Mouse (Mus musculus) forebrain, embryonic 13.5 days (tissue): ENCODE measurements at regions not wholly inside any gene's neighbourhood (a gene's known extent, or its start where the extent isn't known, plus 50 kb on each side); places are given as distances from the start of the nearest gene placed in this dataset.
A peak's percentile ranks its signal among the peaks of the same experiment; 100 is the strongest.

Experiments
- ATAC-seq: fragments of 200-750 bp; cut with Nextera tagmentation; 2 replicates; pipeline ENCODE4 v1.8.0; 2017
- H3K27ac ChIP-seq: fragments of 300-500 bp; sonication (generic); 2 replicates; pipeline ENCODE4 v1.5.1; 2015; ENCODE audit warnings: inconsistent platforms, mild to moderate bottlenecking, moderate library complexity
- H3K27me3 ChIP-seq: fragments of 300-500 bp; sonication (generic); 2 replicates; pipeline ENCODE4 v1.6.1; 2015; ENCODE audit warnings: mild to moderate bottlenecking, inconsistent platforms
- H3K36me3 ChIP-seq: fragments of 300-500 bp; sonication (generic); 2 replicates; pipeline ENCODE4 v1.6.1; 2015; ENCODE audit warnings: mild to moderate bottlenecking, inconsistent platforms; ENCODE audit not compliant: poor library complexity, severe bottlenecking
- H3K4me1 ChIP-seq: fragments of 300-500 bp; sonication (generic); 2 replicates; pipeline ENCODE4 v1.6.1; 2015; ENCODE audit warnings: inconsistent platforms
- H3K4me2 ChIP-seq: fragments of 300-500 bp; sonication (generic); 2 replicates; pipeline ENCODE4 v1.6.1; 2015; ENCODE audit warnings: inconsistent platforms, mild to moderate bottlenecking, moderate library complexity
- H3K4me3 ChIP-seq: fragments of 300-500 bp; sonication (generic); 2 replicates; pipeline ENCODE4 v1.5.1; 2015; ENCODE audit warnings: mild to moderate bottlenecking, inconsistent platforms
- H3K9ac ChIP-seq: fragments of 300-500 bp; sonication (generic); 2 replicates; pipeline ENCODE4 v1.6.1; 2015; ENCODE audit warnings: mild to moderate bottlenecking, inconsistent platforms
- H3K9me3 ChIP-seq: fragments of 300-500 bp; sonication (generic); replicated peaks from 2 replicates; pipeline ENCODE4 v1.6.1; 2016; ENCODE audit warnings: inconsistent platforms
- WGBS: fragments of 180-500 bp; shearing (Covaris S2); methylation state at CpG from one replicate; pipeline ENCODE4 v1.1.7; 2015; 5-methylcytosine and 5-hydroxymethylcytosine counted together

DNA sequence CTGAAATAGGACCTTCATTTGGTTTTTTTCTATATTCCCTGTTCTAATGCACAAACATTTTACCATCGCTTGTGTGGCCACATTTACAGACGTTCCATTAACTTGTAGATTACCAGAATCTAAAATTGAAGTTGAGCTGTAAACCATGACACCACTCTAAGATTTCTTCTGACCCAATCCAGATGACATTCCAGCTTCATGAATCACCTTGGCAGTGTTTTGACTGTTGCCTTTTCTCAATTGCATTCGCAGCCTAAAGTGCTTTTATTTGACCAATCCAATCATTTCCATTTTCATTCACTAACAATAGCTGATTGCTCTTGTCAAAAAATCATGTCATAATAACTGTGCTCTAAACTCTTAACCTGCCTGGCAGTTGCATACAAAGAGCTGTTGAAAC, 144.8 kb downstream of the Mdfic start:
- WGBS: 74% methylated on average over 3 of the region's 3 CpGs
- ATAC-seq: no peak
- H3K9ac ChIP-seq: no peak overlapping the region
- H3K4me3 ChIP-seq: no peak overlapping the region
- H3K9me3 ChIP-seq: no peaks in the 10 kb centered on the region
- H3K36me3 ChIP-seq: no peaks in the 10 kb centered on the region
- no peaks in the 10 kb centered on the region for H3K27me3 ChIP-seq
- 0 out of 2 replicates have a peak, but pooled peaks cover 3% of the 10 kb centered on the region for H3K4me1 ChIP-seq
- no peak overlapping the region for H3K4me2 ChIP-seq
- H3K27ac ChIP-seq: no peak overlapping the region

DNA sequence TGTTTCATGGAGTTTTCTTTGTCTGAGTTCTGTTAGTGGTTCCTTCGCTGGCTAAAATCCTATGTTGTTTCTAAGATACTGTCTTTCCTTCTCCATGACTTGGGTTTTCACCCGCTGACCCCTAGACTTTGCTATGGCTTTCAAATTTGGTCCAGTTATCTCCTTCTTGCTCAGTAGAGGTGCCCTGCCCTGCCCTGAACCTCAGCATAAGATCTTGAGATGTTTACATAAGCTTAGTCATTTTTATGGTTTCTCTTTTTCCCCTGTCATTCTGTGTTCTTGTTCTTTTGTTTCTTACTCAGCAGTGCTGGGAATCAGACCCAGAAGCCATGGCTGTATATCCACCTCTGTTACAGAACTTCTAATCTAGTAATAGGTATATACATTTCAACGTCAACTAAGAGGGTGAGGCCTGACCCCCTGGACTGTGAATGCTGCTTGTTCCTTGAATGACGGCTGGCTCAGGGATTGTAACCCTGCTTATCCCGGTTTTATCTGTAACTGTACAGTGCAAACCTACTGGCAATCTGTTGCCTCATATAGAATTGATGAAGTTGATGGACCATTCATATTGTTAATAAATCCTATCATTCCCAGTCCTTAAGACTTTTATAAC, 161.9 kb downstream of the Mdfic start:
- no peak overlapping the region for H3K4me3 ChIP-seq
- no peak overlapping the region for H3K4me2 ChIP-seq
- no peaks in the 10 kb centered on the region for H3K27me3 ChIP-seq
- 93% methylated on average over 5 of the region's 5 CpGs for WGBS
- H3K27ac ChIP-seq: no peak overlapping the region
- H3K9ac ChIP-seq: no peak overlapping the region
- no peak for ATAC-seq
- no peaks in the 10 kb centered on the region for H3K36me3 ChIP-seq
- H3K4me1 ChIP-seq: no peaks in the 10 kb centered on the region
- H3K9me3 ChIP-seq: no peaks in the 10 kb centered on the region

DNA sequence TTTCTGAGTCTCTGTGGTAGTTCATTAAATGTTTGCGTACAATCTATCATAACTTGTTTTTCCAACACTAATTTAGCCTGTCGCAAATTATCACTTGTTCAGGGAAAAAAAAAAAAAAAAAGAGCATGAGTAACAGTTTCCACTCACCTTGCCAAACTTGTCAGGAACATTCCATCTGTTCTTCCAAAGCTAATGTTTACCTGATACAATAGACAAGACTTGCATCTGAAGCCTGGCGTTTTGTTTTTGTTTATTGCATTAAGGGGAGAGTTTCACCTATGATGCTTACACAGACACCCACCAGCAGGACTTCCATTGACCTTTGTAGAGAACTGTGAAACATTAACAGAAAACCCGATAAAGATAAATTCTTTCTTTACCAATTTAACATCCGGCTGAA, 172.6 kb downstream of the Mdfic start:
- H3K9ac ChIP-seq: no peak overlapping the region
- H3K27ac ChIP-seq: no peak overlapping the region
- H3K4me1 ChIP-seq: no peaks in the 10 kb centered on the region
- no peaks in the 10 kb centered on the region for H3K9me3 ChIP-seq
- 89% methylated on average over 5 of the region's 5 CpGs for WGBS
- no peaks in the 10 kb centered on the region for H3K27me3 ChIP-seq
- H3K36me3 ChIP-seq: no peaks in the 10 kb centered on the region
- ATAC-seq: no peak
- H3K4me2 ChIP-seq: no peak overlapping the region
- H3K4me3 ChIP-seq: no peak overlapping the region

DNA sequence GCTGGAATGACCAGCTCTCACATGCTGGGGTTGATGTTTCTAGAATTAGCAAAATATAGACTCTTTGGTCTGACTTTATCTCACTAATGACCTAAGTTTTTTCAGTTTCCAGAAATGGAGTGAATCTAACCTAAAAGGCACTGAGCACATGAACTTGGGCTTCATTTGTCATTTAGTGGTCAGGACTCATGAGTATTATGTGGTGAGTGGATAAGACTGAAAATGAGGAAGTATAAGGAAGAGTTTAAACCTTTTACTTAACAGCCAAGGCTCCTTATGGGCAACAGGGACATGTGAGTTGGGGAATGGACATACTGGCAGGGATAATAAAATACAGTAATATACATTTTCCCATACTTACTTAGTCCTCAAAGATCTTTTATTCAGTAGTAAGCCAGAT, 180.0 kb downstream of the Mdfic start:
- ATAC-seq: no peak
- Histone ChIP-seq H3K27ac (no peak overlapping the region), H3K4me2 (no peak overlapping the region), H3K36me3 (no peaks in the 10 kb centered on the region), H3K9me3 (no peaks in the 10 kb centered on the region), H3K4me3 (no peak overlapping the region), H3K27me3 (no peaks in the 10 kb centered on the region), H3K9ac (no peak overlapping the region), H3K4me1 (peaks cover 8% of the 10 kb centered on the region)

DNA sequence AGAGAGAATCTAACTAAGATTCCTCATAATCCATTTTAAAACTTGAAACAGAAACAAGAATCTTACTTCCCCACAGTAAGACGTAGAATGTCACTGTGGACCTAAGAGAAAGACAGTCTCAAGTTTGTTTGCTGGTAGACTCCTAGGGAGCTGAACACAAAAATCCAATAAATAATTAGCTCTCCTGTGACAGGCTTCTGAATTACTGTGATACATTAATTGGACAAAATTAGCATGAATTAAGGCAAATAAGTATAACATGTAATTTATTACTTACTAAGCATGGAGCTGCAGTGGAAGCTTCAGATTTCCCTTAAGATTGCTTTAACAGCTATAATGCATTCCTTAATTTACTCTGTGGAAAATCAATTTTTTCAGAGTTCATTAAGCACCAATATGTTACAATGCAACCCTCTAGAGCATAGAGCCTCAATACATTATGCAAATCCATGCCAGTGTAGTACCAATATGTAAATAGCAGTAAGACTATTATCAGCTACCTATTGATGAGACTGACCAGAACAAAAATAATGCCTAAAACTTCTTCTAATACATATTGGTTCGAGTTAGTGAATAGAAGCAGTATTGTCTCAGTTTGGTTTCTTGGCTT, 182.3 kb downstream of the Mdfic start:
- H3K9ac ChIP-seq: no peak overlapping the region
- peaks cover 8% of the 10 kb centered on the region for H3K4me1 ChIP-seq
- ATAC-seq: peak; percentile 48; the same call in 1 of the 2 replicates
- H3K36me3 ChIP-seq: no peaks in the 10 kb centered on the region
- H3K4me2 ChIP-seq: no peak overlapping the region
- H3K27ac ChIP-seq: no peak overlapping the region
- no peaks in the 10 kb centered on the region for H3K27me3 ChIP-seq
- no peaks in the 10 kb centered on the region for H3K9me3 ChIP-seq
- H3K4me3 ChIP-seq: no peak overlapping the region
- 39% methylated on average over 2 of the region's 2 CpGs for WGBS

DNA sequence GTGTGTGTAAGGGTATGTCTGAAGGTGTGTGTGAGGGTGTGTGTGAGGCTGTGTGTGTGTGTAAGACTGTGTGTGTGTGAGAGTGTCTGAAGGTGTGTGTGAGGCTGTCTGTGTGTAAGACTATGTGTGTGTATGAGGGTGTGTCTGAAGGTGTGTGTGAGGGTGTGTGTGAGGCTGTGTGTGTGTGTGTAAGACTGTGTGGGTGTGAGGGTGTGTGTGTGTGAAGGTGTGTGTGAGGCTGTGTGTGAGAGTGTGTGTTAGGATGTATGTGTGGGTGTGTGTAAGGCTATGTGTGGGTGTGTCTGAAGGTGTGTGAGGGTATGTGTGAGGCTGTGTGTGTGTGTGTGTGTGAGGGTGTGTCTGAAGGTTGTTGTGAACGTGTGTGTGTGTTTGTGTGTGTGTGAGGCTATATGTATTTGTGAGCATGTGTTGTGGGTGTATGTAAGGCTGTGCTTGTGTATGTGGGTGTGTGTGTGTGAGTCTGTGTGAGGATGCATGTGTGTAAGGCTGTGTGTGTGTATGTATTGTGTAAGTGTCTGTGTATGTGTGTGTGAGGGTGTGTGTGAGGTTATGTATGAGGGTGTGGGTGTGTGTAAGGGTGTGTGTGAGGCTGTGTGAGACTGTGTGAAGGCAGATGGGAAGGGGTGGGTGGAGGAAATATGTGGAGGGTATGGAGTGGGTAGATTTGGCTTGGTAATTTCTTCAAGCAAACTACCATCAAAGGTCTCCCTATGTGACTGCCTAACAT, 190.1 kb downstream of the Mdfic start:
- no peaks in the 10 kb centered on the region for H3K9me3 ChIP-seq
- 81% methylated on average over 1 of the region's 1 CpGs for WGBS
- H3K4me2 ChIP-seq: no peak overlapping the region
- no peaks in the 10 kb centered on the region for H3K4me1 ChIP-seq
- no peaks in the 10 kb centered on the region for H3K36me3 ChIP-seq
- H3K27ac ChIP-seq: no peak overlapping the region
- H3K27me3 ChIP-seq: no peaks in the 10 kb centered on the region
- peak; percentile 27; the same call in 1 of the 2 replicates for ATAC-seq
- H3K4me3 ChIP-seq: no peak overlapping the region
- no peak overlapping the region for H3K9ac ChIP-seq

DNA sequence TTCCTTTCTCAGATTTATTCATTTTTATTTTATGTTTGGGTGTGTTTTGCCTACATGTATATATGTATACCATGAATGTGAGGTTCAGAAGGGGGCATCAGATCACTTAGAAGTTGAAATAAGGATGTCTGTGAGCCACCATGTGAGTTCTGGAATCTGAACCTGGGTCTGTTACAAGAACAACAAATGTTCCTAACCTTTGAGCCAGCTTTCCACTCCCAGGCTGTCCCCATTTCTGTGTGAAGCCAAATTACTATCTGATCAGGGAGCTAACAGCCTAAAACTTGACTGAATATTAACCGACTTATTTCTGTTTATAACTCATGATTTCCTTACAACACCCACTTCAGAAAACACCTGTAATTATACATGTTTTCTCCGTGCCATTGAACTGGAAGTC, 209.2 kb downstream of the Mdfic start:
- Histone ChIP-seq H3K9me3 (no peaks in the 10 kb centered on the region), H3K36me3 (no peaks in the 10 kb centered on the region), H3K4me2 (no peak overlapping the region), H3K27ac (no peak overlapping the region), H3K27me3 (no peaks in the 10 kb centered on the region), H3K4me3 (no peak overlapping the region), H3K4me1 (no peaks in the 10 kb centered on the region), H3K9ac (no peak overlapping the region)
- no peak for ATAC-seq
- WGBS: 85% methylated on average over 2 of the region's 2 CpGs

DNA sequence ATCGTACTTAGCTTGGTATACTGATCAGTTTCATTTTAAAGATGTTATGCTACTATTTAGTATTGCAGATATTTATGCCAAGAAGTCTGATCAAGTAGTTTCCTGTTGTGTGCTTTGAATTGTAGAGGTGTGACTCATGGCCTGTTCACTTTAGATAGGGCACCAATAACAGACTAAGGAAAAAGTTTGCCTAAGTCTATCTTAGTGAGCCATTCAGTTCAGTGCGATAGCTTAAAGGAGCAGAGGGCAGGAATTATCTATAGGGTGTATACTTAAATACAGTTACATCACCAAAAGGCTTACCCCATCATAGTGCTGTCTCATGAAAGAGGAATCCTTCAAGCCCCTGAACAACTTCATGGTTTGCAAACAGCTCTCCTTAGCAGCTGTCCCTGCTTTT, 229.8 kb downstream of the Mdfic start:
- Histone ChIP-seq H3K27me3 (no peaks in the 10 kb centered on the region), H3K9ac (no peak overlapping the region), H3K27ac (no peak overlapping the region), H3K4me1 (no peaks in the 10 kb centered on the region), H3K36me3 (no peaks in the 10 kb centered on the region), H3K4me3 (no peak overlapping the region), H3K9me3 (no peaks in the 10 kb centered on the region), H3K4me2 (no peak overlapping the region)
- 92% methylated on average over 2 of the region's 2 CpGs for WGBS
- ATAC-seq: no peak

DNA sequence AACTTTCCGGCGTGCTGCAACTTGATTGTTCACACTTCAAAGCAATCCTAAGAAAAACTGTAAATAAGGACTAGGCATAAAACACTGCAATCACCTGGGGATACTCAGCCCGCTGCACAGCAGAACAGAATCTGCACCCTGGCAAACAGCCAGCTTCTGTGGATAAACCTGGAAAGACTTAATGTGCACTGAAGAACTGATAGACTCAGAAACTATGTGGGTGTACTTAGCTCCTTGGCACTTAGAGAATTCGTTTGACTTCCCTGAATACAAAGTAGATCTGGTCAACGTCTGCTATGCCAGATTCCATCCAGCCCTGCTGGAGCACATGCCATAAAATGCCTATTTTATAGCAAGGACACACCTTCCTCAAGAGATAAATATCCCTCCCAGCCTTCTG, 266.9 kb downstream of the Mdfic start:
- H3K4me3 ChIP-seq: no peak overlapping the region
- H3K4me1 ChIP-seq: 0 out of 2 replicates have a peak, but pooled peaks cover 3% of the 10 kb centered on the region
- WGBS: 34% methylated on average over 5 of the region's 5 CpGs
- H3K27me3 ChIP-seq: no peaks in the 10 kb centered on the region
- H3K27ac ChIP-seq: no peak overlapping the region
- no peak overlapping the region for H3K4me2 ChIP-seq
- no peaks in the 10 kb centered on the region for H3K9me3 ChIP-seq
- no peak overlapping the region for H3K9ac ChIP-seq
- ATAC-seq: no peak
- H3K36me3 ChIP-seq: no peaks in the 10 kb centered on the region
